Mouse (Mus musculus) 416B (cell line): Measurements from ENCODE around the gene N4bp2.
"Not testable (repeated sequence)": the region's sequence is repeated elsewhere in the genome, so short reads cannot be mapped to it uniquely, and the experiment has no call there.

ENCODE experiments used
- DNase-seq: peaks from one replicate; pipeline ENCODE4 v3.0.0; 2011; ENCODE audit warnings: low read depth

N4bp2 gene

DNA sequence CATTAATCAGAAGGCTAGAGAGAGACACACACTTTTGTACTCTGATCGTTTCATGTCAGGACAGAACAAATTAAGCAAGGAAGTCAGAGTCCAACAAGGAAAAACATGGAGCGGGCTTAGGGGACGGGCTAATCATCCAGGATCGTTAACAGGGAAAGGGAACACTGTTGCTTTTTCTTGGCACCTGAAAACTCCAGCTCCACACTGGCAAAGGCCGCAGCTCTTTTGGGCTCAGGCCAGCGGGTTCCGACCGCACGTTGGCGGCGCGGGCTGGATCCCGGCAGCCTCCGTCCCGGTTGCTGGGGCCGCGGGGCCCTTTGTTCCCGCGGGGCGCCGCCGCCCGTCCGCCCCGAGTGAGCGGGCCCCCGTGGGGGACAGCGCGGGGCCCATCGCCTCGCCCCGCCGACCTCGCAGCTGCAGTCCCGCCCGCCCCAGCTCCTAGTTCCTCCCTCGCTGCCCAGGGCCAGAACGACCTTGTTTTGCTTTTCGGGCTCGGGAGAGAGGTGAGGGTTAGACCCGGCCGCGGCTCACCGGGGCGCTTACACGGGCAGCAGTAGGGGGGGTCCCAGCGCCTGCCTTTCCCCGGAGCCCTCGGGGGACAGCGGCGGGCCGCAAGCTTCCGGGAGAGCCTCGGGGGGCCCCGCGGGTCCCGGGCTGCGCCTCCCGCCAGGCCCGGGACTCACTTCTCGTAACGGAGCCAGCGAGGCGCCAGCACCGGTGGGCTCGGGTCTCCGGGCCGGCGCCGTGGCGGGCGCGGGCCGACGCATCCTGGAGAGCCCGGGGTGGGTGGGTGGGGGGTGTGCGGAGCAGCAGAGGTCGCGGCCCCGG is at the start of gene N4bp2:
Gene N4bp2, plus strand, starts transcription at position 434 of the 828 bp plus-strand sequence.
- peak; percentile 57 for DNase-seq

GRCm38 (mm10) chr5:65715084-65715483 is 48.2 kb upstream of the N4bp2 start:
- DNase-seq = no peak

GRCm38 (mm10) chr5:65717063-65717902 is 46.0 kb upstream of the N4bp2 start:
- peak; percentile 42 for DNase-seq

GRCm38 (mm10) chr5:65717903-65718211 is 45.5 kb upstream of the N4bp2 start:
- not testable (repeated sequence) for DNase-seq

DNA sequence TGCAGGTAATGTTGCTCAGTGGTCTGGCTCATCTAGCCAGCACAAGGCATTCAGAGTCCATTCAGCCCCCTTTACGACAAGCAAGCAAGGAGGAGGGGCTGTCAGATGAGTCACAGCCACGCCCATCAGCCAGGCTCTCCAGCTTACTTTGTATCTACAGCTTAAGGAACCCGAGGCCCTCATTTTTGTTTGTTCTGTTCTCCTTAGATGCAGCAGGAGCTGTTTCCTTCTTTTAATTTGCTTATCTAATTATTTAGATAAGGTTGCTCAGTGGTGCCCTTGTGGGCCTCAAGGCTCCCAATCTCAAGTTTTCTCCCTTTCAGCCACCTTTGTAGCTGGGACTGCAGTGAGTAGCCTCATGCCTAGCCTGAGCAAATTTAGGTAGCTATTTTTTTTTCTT is 45.0 kb upstream of the N4bp2 start:
- DNase-seq = peak; percentile 80

- peak; percentile 95 for DNase-seq
Measured at GRCm38 (mm10) chr5:65724311-65725054, 38.8 kb upstream of the N4bp2 start.

GRCm38 (mm10) chr5:65731173-65732007 is 31.9 kb upstream of the N4bp2 start:
- peak; percentile 82 for DNase-seq

GRCm38 (mm10) chr5:65735601-65736000 is 27.7 kb upstream of the N4bp2 start:
- DNase-seq = no peak

DNA sequence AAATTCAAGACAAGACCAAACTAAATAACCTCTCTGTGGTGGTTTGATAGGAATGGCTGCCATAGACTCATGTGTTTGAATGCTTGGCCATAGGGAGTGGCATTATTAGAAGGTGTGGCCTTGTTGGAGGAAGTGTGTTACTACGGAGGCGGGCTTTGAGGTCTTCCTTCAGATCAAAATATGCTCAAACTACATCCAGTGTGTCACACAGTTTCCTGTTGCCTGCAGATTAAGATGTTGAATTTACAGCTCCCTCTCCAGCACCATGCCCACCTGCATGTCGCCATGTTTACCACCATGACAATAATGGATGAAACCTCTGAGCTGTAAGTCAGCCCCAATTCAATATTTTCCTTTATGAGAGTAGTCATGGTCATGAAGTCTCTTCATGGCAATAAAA is 24.0 kb upstream of the N4bp2 start:
- DNase-seq = peak; percentile 61

DNA sequence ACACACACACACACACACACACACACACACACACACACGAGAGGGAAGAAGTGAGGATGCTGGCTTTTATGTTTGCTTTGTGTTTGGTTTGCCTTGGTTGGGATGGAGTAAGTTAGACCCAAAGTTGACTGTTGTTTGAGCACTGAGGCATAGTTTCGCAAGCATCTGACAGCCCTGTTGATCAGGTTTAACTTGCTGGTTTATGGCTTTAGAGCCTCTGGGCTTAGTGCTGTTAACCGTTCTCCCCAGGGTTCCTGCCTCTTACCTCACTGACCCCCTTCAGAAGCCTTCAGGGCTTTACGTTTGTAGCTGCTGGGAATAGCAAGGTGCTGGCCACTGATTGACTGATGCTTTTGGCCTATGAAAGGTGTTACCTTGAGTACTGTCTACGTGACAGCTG is 16.4 kb upstream of the N4bp2 start:
- DNase-seq = no peak

DNA sequence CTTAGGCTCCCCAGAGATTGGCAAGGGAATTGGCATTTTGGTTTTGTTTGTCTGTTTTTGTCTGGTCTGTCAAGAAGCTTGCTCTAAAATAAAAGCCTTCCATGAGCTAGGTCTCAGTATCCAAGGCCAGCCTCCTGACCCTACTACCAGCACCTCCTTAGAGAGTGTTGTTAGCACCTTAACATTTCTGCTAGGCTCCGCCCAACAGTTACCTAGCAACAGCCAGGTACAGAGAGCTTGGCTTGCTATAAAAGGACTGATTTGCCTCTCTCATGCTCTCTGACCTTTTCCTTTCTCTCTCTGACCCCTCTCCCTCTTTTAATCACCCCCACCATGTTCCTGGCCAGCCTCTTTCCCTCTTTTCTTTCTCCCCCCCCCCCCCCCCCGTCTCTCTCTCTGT is 14.9 kb upstream of the N4bp2 start:
- DNase-seq = no peak

- peak; percentile 81 for DNase-seq
Measured at GRCm38 (mm10) chr5:65748880-65749279, 14.4 kb upstream of the N4bp2 start.

GRCm38 (mm10) chr5:65752021-65752420 is 11.3 kb upstream of the N4bp2 start:
- DNase-seq = no peak

- no peak for DNase-seq
Measured at GRCm38 (mm10) chr5:65755859-65756258, 7.5 kb upstream of the N4bp2 start.

GRCm38 (mm10) chr5:65757110-65757509 is 6.2 kb upstream of the N4bp2 start:
- DNase-seq = no peak

DNA sequence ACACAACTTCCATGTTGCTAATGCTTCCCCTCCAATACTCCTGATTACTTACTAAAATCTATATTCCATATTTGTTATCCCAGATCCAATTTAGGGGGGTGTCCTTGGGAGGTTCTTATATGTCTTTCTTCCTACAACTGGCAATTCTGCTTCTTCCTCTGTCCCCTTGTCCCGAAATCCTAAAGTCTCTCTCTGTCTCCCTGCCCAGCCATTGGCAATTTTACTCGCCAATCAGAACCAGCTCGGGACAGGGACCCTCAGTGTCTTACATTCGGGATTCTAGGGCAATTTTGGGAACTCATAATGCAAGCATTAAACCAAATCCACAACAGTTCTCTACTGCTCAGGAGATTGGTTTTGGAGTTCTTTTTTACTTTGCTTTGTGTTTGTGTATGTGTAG is 3.3 kb upstream of the N4bp2 start:
- DNase-seq = no peak

GRCm38 (mm10) chr5:65760599-65760998 is 2.7 kb upstream of the N4bp2 start:
- DNase-seq = no peak

DNA sequence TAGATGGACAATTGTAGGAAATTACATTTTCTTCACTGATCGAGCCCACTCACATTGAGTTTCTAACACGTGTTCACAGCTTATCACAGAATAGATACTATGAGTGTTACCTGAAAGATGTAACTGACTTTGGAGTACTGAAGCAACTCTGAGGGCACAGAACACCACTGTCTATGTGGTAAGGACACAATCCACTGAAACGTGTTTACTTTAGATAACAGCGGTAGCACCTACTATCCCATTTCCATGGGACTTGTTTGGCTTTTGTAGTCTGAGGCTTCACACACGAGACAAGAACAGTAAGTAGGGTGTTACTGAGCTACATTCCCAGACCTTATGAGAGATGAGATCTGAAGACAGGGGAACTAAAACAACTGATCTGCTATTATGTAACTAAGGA is 2.3 kb upstream of the N4bp2 start:
- no peak for DNase-seq

DNA sequence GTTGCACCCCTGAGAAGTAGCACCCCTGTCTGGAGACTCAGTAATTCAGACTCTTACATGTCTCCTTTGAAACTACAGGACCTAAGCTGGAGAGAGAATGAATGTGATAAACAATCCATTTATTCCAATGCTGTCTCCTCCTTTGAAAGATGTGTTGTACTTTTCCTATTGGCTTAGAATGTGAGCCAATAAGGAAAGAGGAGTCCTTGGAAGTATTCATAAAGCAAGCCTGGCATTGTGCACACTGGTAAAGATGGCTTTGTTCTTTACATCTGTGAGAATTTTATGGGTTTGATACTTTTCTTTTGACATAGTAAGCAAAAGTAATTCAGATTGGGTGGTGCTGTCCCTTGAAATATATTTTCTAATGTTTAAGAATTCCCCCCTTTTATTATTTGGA is 1.4 kb upstream of the N4bp2 start:
- DNase-seq = peak; percentile 52

DNA sequence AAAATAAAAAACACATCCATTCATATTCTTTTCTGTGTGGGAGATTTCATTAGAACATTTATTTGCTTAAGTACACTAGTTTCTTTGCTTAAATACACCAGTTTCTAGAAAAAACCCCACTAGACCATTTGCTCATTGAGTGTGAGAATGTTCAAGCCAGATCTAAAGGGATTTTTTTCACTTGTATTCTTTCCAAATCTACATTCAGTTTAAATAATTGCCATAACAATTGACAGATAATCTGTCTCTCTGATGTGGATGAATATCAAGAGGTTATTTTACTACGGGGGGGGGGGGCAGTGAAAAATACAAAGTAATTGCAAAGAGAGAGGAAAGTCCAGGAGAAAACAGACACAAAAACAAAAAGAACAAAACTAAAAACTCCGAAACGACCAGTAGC is 635 bp upstream of the N4bp2 start:
- DNase-seq = peak; percentile 22

GRCm38 (mm10) chr5:65763916-65764785 is 830 bp downstream of the N4bp2 start:
- DNase-seq = peak; percentile 70
